Mouse (Mus musculus): ENCODE measurements around the gene Pnck.

The Pnck gene

GRCm38 (mm10) chrX:73659575-73660283, at the start of gene Pnck:
Pnck (minus strand) TSS chrX:73660117.
- no peak for DNase-seq (ENCODE audit: low spot score)

- DNase-seq (ENCODE audit: low spot score): no peak
Observed at GRCm38 (mm10) chrX:73700472-73700871, 40.6 kb upstream of the Pnck start.

- DNase-seq (ENCODE audit: low spot score): no peak
Observed at GRCm38 (mm10) chrX:73690917-73691629, 31.2 kb upstream of the Pnck start.

GRCm38 (mm10) chrX:73685629-73686028, 25.7 kb upstream of the Pnck start:
- DNase-seq (ENCODE audit: low spot score): no peak

- no peak for DNase-seq (ENCODE audit: low spot score)
Observed at GRCm38 (mm10) chrX:73684978-73685377, 25.1 kb upstream of the Pnck start.

- no peak for DNase-seq (ENCODE audit: low spot score)
Observed at GRCm38 (mm10) chrX:73684156-73684555, 24.2 kb upstream of the Pnck start.

- no peak for DNase-seq (ENCODE audit: low spot score)
Observed at GRCm38 (mm10) chrX:73676668-73677067, 16.8 kb upstream of the Pnck start.

- no peak for DNase-seq (ENCODE audit: low spot score)
Observed at GRCm38 (mm10) chrX:73675231-73675630, 15.3 kb upstream of the Pnck start.

GRCm38 (mm10) chrX:73673968-73674661, 14.2 kb upstream of the Pnck start:
- no peak for DNase-seq (ENCODE audit: low spot score)

- DNase-seq (ENCODE audit: low spot score): no peak
Observed at GRCm38 (mm10) chrX:73673619-73673967, 13.7 kb upstream of the Pnck start.

- no peak for DNase-seq (ENCODE audit: low spot score)
Observed at GRCm38 (mm10) chrX:73672879-73673618, 13.1 kb upstream of the Pnck start, which contains the start of gene Slc6a8. Slc6a8 (plus strand) TSS chrX:73673150.

- no peak for DNase-seq (ENCODE audit: low spot score)
Observed at GRCm38 (mm10) chrX:73672031-73672431, 12.1 kb upstream of the Pnck start.

- no peak for DNase-seq (ENCODE audit: low spot score)
Observed at GRCm38 (mm10) chrX:73663143-73663542, 3.2 kb upstream of the Pnck start.

GRCm38 (mm10) chrX:73660284-73660665, 358 bp upstream of the Pnck start:
- DNase-seq (ENCODE audit: low spot score): no peak

- no peak for DNase-seq (ENCODE audit: low spot score)
Observed at GRCm38 (mm10) chrX:73658936-73659574, 862 bp downstream of the Pnck start.

GRCm38 (mm10) chrX:73658391-73658790, 1.5 kb downstream of the Pnck start:
- DNase-seq (ENCODE audit: low spot score): no peak

GRCm38 (mm10) chrX:73655529-73655928, 4.4 kb downstream of the Pnck start:
- no peak for DNase-seq (ENCODE audit: low spot score)

- DNase-seq (ENCODE audit: low spot score): no peak
Observed at GRCm38 (mm10) chrX:73654177-73654576, 5.7 kb downstream of the Pnck start.

GRCm38 (mm10) chrX:73653392-73653791, 6.5 kb downstream of the Pnck start:
- no peak for DNase-seq (ENCODE audit: low spot score)

GRCm38 (mm10) chrX:73650869-73651268, 9.0 kb downstream of the Pnck start:
- no peak for DNase-seq (ENCODE audit: low spot score)

GRCm38 (mm10) chrX:73645121-73645520, 14.8 kb downstream of the Pnck start:
- no peak for DNase-seq (ENCODE audit: low spot score)

Measured in ovary, postnatal 10 days (tissue).